Mouse (Mus musculus): Measurements from ENCODE around the gene Cbr3. TPM values are rescaled to one million over a fixed set of nuclear protein-coding genes. Genes with fewer than 3 reads are reported as not detected.
"Not testable (repeated sequence)": the region's sequence is repeated elsewhere in the genome, so short reads cannot be mapped to it uniquely, and the experiment has no call there.

Cbr3 gene
- polyA plus RNA-seq, 1 experiment from 2014 or later: 1.1 TPM

DNA sequence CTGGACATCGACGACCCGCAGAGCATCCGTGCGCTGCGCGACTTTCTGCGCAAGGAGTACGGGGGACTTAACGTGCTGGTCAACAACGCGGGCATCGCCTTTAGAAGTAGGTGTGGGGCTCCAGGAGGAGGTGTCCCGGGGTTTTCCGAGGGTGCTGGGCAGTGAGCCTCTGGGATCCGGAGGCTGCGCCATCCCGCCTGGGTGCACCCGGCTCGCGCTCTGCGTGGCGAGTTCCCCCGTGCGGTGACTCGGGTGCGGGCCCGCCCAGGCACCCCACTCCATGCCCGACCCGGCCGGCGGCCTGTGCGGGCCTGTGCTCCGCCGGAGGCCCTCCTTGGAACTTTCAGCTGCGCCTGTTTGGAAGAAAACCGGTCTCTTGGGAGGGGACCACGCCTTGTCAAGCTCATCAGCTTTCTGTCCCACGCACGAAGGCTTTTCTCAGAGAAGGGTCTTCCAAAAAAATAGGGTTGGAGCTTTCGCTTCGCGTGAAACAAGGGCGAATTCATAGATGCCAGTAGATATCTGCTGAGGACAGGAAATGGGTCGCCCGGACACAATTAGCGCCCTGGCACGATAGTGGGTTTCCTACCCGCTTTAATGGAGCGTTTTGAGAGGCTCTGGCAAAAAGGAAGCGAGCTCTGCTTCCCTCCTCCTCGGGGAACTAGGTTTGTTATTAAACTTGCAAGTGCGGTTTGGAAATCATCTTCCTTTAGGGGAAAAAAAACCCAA, 657 bp downstream of the Cbr3 start:
- H3K4me2 ChIP-seq: peak overlapping the region; percentile 95
- H3K36me3 ChIP-seq: no peaks in the 10 kb centered on the region
- ATAC-seq (replicated peaks; ENCODE audit: insufficient number of reproducible peaks, insufficient read depth, low FRiP score, low read depth): no peak
- peak overlapping the region; percentile 56 for H3K4me3 ChIP-seq
- H3K27ac ChIP-seq: no peak overlapping the region
- peaks cover 64% of the 10 kb centered on the region for H3K27me3 ChIP-seq
- peak overlapping the region; percentile 54 for H3K9ac ChIP-seq
- peaks cover 21% of the 10 kb centered on the region for H3K4me1 ChIP-seq (replicated peaks)
- H3K9me3 ChIP-seq (replicated peaks): 0 out of 2 replicates have a peak, but pooled peaks cover 5% of the 10 kb centered on the region
- WGBS: under 1% methylated on average over 53 of the region's 53 CpGs

DNA sequence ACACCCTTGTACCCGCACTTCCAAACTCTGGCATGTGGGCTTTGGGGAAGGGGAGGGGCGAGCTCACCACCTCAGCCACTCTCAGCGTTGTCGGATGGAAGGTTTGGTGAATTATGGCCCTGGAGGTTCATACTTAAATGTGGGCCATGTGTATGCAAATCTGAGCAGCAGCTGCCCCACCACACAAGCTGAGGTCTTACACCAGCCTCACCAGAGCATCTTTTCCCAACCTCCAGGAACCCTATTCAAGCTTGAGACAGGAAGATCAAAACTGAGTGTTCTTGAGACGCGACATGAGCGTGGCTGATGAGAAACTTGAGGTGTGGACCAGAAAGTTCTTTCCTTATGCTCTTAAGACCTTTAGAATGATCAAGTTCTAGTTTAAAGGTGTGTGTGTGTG, 1.4 kb downstream of the Cbr3 start:
- H3K4me2 ChIP-seq: peak overlapping the region; percentile 95
- no peak overlapping the region for H3K9ac ChIP-seq
- H3K27ac ChIP-seq: no peak overlapping the region
- WGBS: 39% methylated on average over 7 of the region's 7 CpGs
- ATAC-seq (replicated peaks; ENCODE audit: insufficient number of reproducible peaks, insufficient read depth, low FRiP score, low read depth): no peak
- peaks cover 21% of the 10 kb centered on the region for H3K4me1 ChIP-seq (replicated peaks)
- peak overlapping the region; percentile 56 for H3K4me3 ChIP-seq
- no peaks in the 10 kb centered on the region for H3K36me3 ChIP-seq
- H3K9me3 ChIP-seq (replicated peaks): 0 out of 2 replicates have a peak, but pooled peaks cover 5% of the 10 kb centered on the region
- H3K27me3 ChIP-seq: peaks cover 57% of the 10 kb centered on the region

DNA sequence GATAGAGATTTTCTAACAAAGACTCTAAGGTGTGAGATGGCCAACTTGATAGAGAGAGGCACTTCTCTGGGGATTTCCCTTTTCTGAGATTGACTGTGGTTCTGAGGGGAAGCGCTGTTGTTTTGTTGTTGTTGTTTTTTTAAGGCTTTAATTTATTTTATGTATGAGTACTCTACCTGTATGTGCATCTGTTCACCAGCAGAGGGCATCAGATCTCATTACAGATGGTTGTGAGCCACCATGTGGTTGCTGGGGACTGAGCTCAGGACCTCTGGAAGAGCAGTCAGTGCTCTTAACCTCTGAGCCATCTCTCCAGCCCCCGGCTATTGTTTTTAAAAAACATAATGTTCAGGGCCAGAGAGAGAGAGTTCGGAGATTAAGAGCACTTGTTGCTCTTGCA, 2.8 kb downstream of the Cbr3 start:
- Histone ChIP-seq H3K4me1 (replicated peaks) (peaks cover 21% of the 10 kb centered on the region), H3K27me3 (peaks cover 55% of the 10 kb centered on the region)
- H3K36me3 ChIP-seq; H3K4me2 ChIP-seq; H3K27ac ChIP-seq; H3K4me3 ChIP-seq; ATAC-seq (replicated peaks; ENCODE audit: insufficient number of reproducible peaks, insufficient read depth, low FRiP score, low read depth); H3K9ac ChIP-seq; H3K9me3 ChIP-seq (replicated peaks): not testable (repeated sequence)
- WGBS: 86% methylated on average over 3 of the region's 3 CpGs

DNA sequence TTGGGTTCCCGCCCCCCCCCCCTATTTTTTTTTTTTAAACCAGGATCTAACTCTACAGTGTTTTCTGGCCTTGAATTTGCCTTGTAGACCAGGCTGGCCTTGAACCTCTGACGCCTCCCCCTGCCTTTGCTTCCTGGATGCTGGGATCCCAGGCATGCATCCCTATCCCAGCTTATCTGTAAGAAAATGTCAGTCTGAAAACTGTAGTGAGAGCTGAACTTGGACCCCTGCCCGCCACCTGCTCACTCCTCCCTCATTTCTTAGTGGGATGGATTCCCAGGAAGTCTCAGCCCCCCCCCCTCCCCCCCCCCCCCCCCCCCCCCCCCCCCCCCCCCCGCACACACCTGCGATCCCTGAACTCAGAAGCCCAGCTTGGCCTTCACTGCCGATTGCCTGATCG, 3.4 kb downstream of the Cbr3 start:
- H3K4me1 ChIP-seq (replicated peaks): peaks cover 21% of the 10 kb centered on the region
- H3K9me3 ChIP-seq (replicated peaks): 0 out of 2 replicates have a peak, but pooled peaks cover 5% of the 10 kb centered on the region
- ATAC-seq (replicated peaks; ENCODE audit: insufficient number of reproducible peaks, insufficient read depth, low FRiP score, low read depth): no peak
- H3K27ac ChIP-seq: no peak overlapping the region
- H3K9ac ChIP-seq: no peak overlapping the region
- 70% methylated on average over 5 of the region's 7 CpGs for WGBS
- peak overlapping the region; percentile 47; the same call in 1 of the 2 replicates for H3K4me2 ChIP-seq
- H3K36me3 ChIP-seq: no peaks in the 10 kb centered on the region
- H3K4me3 ChIP-seq: no peak overlapping the region
- peaks cover 49% of the 10 kb centered on the region for H3K27me3 ChIP-seq

DNA sequence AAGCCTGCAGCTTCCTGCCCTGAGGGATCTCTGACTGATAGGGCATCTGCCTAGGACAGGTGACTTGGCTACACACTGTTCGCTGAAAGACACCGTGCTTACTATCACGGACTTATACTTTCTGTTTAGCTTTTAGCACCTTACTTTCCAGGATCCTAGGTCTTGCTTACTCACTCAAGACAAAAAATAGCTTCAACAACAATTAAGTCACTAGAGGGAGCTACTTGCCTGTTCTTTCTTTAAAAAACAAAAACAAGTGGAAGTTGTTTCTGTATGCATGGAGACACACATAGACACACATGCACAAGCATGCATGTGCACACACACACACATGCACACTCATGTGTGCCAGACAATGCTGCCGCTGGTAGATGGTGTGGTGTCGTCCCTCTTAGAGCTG, 3.9 kb downstream of the Cbr3 start:
- Histone ChIP-seq H3K4me1 (replicated peaks) (peaks cover 21% of the 10 kb centered on the region), H3K4me2 (peak overlapping the region; percentile 47), H3K27ac (no peak overlapping the region), H3K9me3 (replicated peaks) (0 out of 2 replicates have a peak, but pooled peaks cover 5% of the 10 kb centered on the region), H3K9ac (no peak overlapping the region), H3K36me3 (no peaks in the 10 kb centered on the region), H3K27me3 (peaks cover 44% of the 10 kb centered on the region), H3K4me3 (no peak overlapping the region)
- ATAC-seq (replicated peaks; ENCODE audit: insufficient number of reproducible peaks, insufficient read depth, low FRiP score, low read depth): no peak
- WGBS: 35% methylated on average over 5 of the region's 5 CpGs

DNA sequence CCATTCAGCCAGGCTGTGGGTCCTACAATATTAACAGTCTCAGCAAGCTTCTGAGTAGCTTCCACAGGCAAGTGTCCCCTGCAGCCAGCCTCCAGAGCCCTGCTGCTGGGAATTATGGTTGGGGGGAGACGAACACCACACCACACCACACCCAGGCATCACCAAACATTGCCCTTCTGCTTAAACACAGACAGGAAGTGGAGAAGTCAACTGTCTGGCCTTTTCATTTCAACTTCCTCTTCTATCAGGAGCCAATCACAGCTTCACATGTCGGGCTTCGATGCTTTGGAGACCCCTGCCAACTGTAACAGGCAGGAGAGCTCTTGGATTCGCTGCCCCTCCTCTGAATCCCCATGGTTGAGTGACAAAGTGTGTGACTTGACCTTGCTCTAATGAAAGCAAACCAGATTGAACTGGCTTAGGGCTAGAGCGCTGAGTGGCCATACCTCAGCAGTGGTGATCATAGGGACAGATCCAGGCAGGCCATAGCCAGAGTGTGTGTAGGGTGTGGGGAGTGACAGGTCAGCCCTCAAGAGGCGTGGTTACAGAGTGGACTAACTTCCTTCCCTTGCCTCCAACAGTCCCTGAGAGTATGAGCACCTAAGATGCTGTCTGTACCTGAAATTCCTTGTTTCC, 8.3 kb downstream of the Cbr3 start:
- H3K27me3 ChIP-seq: peaks cover 9% of the 10 kb centered on the region; the same call in 1 of the 2 replicates
- no peaks in the 10 kb centered on the region for H3K36me3 ChIP-seq
- no peaks in the 10 kb centered on the region for H3K4me1 ChIP-seq (replicated peaks)
- no peak overlapping the region for H3K27ac ChIP-seq
- H3K9me3 ChIP-seq (replicated peaks): no peaks in the 10 kb centered on the region
- H3K9ac ChIP-seq: no peak overlapping the region
- no peak overlapping the region for H3K4me3 ChIP-seq
- ATAC-seq (replicated peaks; ENCODE audit: insufficient number of reproducible peaks, insufficient read depth, low FRiP score, low read depth): no peak
- WGBS: 62% methylated on average over 6 of the region's 6 CpGs
- H3K4me2 ChIP-seq: no peak overlapping the region

DNA sequence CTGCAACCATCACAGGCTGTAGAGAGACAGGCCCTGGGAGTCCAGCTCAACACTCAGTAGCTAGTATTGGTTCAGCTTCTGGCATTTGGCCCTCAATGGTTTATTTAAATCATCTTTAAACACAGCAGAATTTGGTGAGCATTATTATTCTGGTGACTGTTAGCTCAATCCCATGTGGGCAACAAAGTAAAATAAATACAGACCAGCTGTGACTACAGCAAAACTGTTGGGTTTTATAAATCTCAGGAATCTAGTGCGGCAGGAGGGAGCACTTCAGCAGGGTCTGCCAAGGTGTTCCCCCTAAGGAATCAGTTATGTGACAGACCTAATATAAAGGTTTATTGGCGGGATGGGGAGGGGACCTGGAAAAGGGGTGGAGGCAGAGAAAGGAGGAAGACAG, 9.7 kb downstream of the Cbr3 start:
- H3K9ac ChIP-seq: no peak overlapping the region
- H3K27ac ChIP-seq: no peak overlapping the region
- peaks cover 4% of the 10 kb centered on the region; the same call in 1 of the 2 replicates for H3K27me3 ChIP-seq
- no peak overlapping the region for H3K4me3 ChIP-seq
- no peak overlapping the region for H3K4me2 ChIP-seq
- no peaks in the 10 kb centered on the region for H3K36me3 ChIP-seq
- ATAC-seq (replicated peaks; ENCODE audit: insufficient number of reproducible peaks, insufficient read depth, low FRiP score, low read depth): no peak
- no peaks in the 10 kb centered on the region for H3K4me1 ChIP-seq (replicated peaks)
- no peaks in the 10 kb centered on the region for H3K9me3 ChIP-seq (replicated peaks)
- 66% methylated on average over 2 of the region's 2 CpGs for WGBS

DNA sequence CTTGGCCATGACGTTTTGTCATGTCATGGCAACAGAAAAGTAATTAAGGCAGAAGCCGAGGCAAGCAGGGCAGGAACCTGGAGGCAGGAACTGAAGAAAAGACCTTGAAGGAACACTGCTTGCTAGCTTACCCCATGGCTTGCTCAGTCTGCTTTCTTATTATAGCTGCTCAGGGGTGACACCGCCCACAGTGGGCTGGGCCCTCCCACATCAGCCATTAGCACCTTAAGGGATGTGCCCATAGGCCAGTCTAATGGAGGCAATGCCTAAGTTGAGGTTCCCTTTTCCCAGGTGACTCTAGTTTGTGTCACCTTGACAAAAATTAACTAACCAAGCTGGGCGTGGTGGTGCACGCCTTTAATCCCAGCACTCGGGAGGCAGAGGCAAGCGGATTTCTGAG, 24.1 kb downstream of the Cbr3 start:
- H3K4me3 ChIP-seq: no peak overlapping the region
- ATAC-seq (replicated peaks; ENCODE audit: insufficient number of reproducible peaks, insufficient read depth, low FRiP score, low read depth): no peak
- H3K4me2 ChIP-seq: no peak overlapping the region
- no peak overlapping the region for H3K9ac ChIP-seq
- peaks cover 3% of the 10 kb centered on the region for H3K4me1 ChIP-seq (replicated peaks)
- H3K36me3 ChIP-seq: no peaks in the 10 kb centered on the region
- H3K9me3 ChIP-seq (replicated peaks): no peaks in the 10 kb centered on the region
- WGBS: 91% methylated on average over 7 of the region's 7 CpGs
- H3K27me3 ChIP-seq: peaks cover 9% of the 10 kb centered on the region; the same call in 1 of the 2 replicates
- H3K27ac ChIP-seq: no peak overlapping the region

DNA sequence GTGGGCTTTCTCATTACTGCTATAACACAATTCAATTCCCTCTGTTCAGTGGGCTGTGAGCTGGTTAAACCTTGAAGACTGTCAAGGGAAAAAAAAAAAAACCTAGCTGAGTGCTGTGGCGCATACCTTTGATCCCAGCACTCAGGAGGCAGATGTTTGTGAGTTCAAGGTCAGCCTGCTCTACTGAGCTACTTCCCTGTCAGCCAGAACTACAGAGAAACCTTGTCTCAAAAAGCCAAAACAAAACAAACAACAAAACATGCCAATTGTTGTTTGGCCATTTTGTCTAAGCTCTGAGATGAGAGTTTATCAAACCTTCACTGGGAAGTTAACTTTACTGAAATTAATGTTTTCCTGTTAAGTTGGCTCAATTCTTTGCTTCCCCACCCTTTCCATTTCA, 26.2 kb downstream of the Cbr3 start:
- ATAC-seq (replicated peaks; ENCODE audit: insufficient number of reproducible peaks, insufficient read depth, low FRiP score, low read depth): no peak
- Histone ChIP-seq H3K4me1 (replicated peaks) (peaks cover 13% of the 10 kb centered on the region), H3K4me3 (no peak overlapping the region), H3K4me2 (no peak overlapping the region), H3K36me3 (no peaks in the 10 kb centered on the region), H3K27ac (no peak overlapping the region), H3K9ac (no peak overlapping the region), H3K9me3 (replicated peaks) (no peaks in the 10 kb centered on the region), H3K27me3 (peaks cover 9% of the 10 kb centered on the region)
- 69% methylated on average over 1 of the region's 1 CpGs for WGBS

DNA sequence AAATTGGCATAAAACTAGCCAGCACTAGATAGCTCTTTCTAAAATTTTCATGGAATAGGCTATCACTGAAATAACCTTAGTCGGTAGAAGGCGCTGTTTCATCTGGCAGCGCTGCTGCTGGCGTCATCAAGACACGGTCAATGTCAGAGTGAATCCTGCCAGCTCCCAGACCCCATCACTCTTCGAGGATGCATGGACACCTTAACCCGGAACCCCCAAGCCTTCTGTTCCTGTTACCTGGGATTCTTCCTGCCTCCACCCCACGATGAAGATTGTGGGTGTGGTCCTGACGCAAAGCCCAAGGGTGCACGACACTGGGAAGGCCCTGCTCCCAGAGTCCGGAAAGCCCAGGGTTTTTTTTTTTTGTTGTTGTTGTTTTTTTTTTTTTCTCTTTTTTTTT, 27.9 kb downstream of the Cbr3 start:
- Histone ChIP-seq H3K9me3 (replicated peaks) (no peaks in the 10 kb centered on the region), H3K27me3 (peaks cover 9% of the 10 kb centered on the region), H3K36me3 (no peaks in the 10 kb centered on the region), H3K4me2 (peak overlapping the region; percentile 99), H3K27ac (peak overlapping the region; percentile 71), H3K9ac (no peak overlapping the region), H3K4me3 (peak overlapping the region; percentile 93), H3K4me1 (replicated peaks) (peaks cover 13% of the 10 kb centered on the region)
- peak; percentile 11; the same call in 1 of the 2 replicates for ATAC-seq (replicated peaks; ENCODE audit: insufficient number of reproducible peaks, insufficient read depth, low FRiP score, low read depth)
- under 1% methylated on average over 11 of the region's 11 CpGs for WGBS

DNA sequence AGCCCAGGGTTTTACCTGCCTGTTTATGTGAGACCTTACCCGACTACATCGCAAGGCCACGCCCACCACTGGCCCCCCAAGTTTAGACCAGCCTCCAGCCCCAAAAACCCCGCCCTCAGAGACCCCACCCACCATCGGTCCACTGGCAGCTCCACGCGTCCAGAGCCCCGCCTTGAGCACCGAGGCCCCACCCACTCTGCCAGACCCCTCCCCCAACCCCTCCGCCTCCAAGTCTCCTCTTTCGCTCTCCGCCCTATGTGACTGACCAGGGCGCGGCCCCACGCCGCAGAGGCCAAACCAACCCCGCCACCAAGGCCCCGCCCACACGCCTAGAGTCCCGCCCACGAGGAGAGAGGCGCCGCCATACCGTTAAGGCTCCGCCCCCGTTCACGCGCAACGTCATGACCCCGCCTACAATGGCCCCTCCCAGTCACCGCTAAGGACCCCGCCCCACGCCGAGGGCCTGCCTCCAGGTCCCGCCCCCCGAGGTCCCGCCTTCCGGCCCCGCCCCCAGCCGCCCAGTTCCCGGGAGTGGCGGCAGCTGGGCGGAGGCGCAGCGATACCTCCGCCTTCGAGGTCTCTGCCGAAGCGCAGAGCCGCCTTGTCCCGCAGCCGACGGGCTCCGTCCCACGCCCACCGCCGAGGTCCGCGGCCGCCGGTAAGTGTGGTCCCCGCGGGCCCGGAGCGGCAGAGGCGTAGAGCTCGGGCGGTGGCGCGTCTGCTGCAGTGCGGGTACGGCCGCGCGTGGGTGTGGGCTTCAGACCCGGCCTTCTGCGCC, 28.6 kb downstream of the Cbr3 start, which contains the start of gene Dop1b:
Gene Dop1b, plus strand, starts transcription at position 494 of the 778 bp plus-strand sequence.
- peaks cover 13% of the 10 kb centered on the region for H3K4me1 ChIP-seq (replicated peaks)
- H3K4me3 ChIP-seq: peak within 1 kb of the TSS; percentile 93
- H3K4me2 ChIP-seq: peak within 1 kb of the TSS; percentile 99
- no peaks in the 10 kb centered on the region for H3K36me3 ChIP-seq
- peaks cover 6% of the 10 kb centered on the region for H3K27me3 ChIP-seq
- ATAC-seq (replicated peaks; ENCODE audit: insufficient number of reproducible peaks, insufficient read depth, low FRiP score, low read depth): peak; percentile 95
- H3K9me3 ChIP-seq (replicated peaks): no peaks in the 10 kb centered on the region
- under 1% methylated on average over 75 of the region's 77 CpGs for WGBS
- peak within 1 kb of the TSS; percentile 86 for H3K9ac ChIP-seq
- H3K27ac ChIP-seq: peak within 1 kb of the TSS; percentile 71

Data from heart, embryonic 15.5 days (tissue).